Mouse (Mus musculus) forebrain, embryonic 15.5 days (tissue): ENCODE data around the gene Cacna1g. TPM values are rescaled to one million over a fixed set of nuclear protein-coding genes. Genes with fewer than 3 reads are reported as not detected.
A peak's percentile ranks its signal among the peaks of the same experiment; 100 is the strongest.

Source experiments
- ATAC-seq: fragments of 200-750 bp; cut with Nextera tagmentation; replicated peaks from 2 replicates; pipeline ENCODE4 v1.8.0; 2017; ENCODE audit warnings: mild to moderate bottlenecking, moderate TSS enrichment, moderate library complexity
- H3K27ac ChIP-seq: fragments of 300-500 bp; sonication (generic); replicated peaks from 2 replicates; pipeline ENCODE4 v1.5.1; 2015; ENCODE audit warnings: mild to moderate bottlenecking, inconsistent platforms
- H3K27me3 ChIP-seq: fragments of 300-500 bp; sonication (generic); 2 replicates; pipeline ENCODE4 v1.6.1; 2015; ENCODE audit warnings: inconsistent platforms
- H3K36me3 ChIP-seq: fragments of 300-500 bp; sonication (generic); 2 replicates; pipeline ENCODE4 v1.6.1; 2015; ENCODE audit warnings: mild to moderate bottlenecking, inconsistent platforms
- H3K4me1 ChIP-seq: fragments of 300-500 bp; sonication (generic); 2 replicates; pipeline ENCODE4 v1.6.1; 2015; ENCODE audit warnings: inconsistent platforms
- H3K4me2 ChIP-seq: fragments of 300-500 bp; sonication (generic); replicated peaks from 2 replicates; pipeline ENCODE4 v1.6.1; 2015; ENCODE audit warnings: mild to moderate bottlenecking, inconsistent platforms
- H3K4me3 ChIP-seq: fragments of 300-500 bp; sonication (generic); 2 replicates; pipeline ENCODE4 v1.5.1; 2015; ENCODE audit warnings: mild to moderate bottlenecking, inconsistent platforms
- H3K9ac ChIP-seq: fragments of 300-500 bp; sonication (generic); replicated peaks from 2 replicates; pipeline ENCODE4 v1.6.1; 2015; ENCODE audit warnings: mild to moderate bottlenecking, inconsistent platforms
- H3K9me3 ChIP-seq: fragments of 300-500 bp; sonication (generic); 2 replicates; pipeline ENCODE4 v1.6.1; 2016; ENCODE audit warnings: inconsistent platforms
- WGBS: fragments of 180-500 bp; shearing (Covaris S2); methylation state at CpG from one replicate; pipeline ENCODE4 v1.1.7; 2015; ENCODE audit warnings: mixed read lengths; 5-methylcytosine and 5-hydroxymethylcytosine counted together
- polyA plus RNA-seq: library from polyadenylated mRNA; unstranded; fragments of >200 nt; fragmentation: Nextera tagmentation; extraction: Ambion mirVana; gene quantifications from 2 replicates; pipeline ENCODE4 v1.2.1, GENCODE M21; 2015

The Cacna1g gene
- polyA plus RNA-seq, 1 experiment from 2014 or later: 6.8 TPM

DNA sequence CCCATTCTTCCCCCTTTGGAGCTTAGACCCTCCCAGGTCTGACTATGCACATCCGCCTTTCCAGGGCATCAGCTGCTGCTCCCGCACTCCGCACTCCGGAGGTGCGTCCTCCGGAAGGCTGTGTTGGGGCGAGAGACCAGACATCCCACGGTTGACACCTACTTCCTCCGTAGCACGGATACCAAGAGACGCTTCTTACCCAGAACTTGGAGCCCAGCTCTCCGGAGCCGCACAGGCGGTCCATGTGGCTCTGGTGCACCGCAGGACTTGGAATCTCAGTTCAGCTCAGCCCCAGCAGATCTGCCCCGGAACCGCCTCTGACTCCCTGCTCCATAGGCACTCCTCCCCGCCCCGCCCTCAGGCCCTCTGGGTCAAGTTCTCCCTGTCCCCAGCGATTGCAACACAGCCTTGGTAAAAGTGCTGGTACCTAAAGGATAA lies 81.3 kb downstream of the Cacna1g start, which contains the start of gene Abcc3:
TSS of gene Abcc3 (minus strand) at position 326 of the 438 bp plus-strand sequence.
- WGBS: 22% methylated on average over 20 of the region's 20 CpGs
- H3K27me3 ChIP-seq: 0 out of 2 replicates have a peak, but pooled peaks cover 7% of the 10 kb centered on the region
- no peak within 1 kb of the TSS for H3K9ac ChIP-seq
- no peak within 1 kb of the TSS for H3K27ac ChIP-seq
- ATAC-seq: no peak
- H3K4me1 ChIP-seq: no peaks in the 10 kb centered on the region
- no peak within 1 kb of the TSS; the same call in 1 of the 2 replicates for H3K4me3 ChIP-seq
- peak within 1 kb of the TSS; percentile 16 for H3K4me2 ChIP-seq
- no peaks in the 10 kb centered on the region for H3K9me3 ChIP-seq
- no peaks in the 10 kb centered on the region for H3K36me3 ChIP-seq

- WGBS: 89% methylated on average over 10 of the region's 10 CpGs
- no peak for ATAC-seq
- no peaks in the 10 kb centered on the region for H3K4me1 ChIP-seq
These were observed 82.3 kb downstream of the Cacna1g start for GRCm38 (mm10) chr11:94391661-94392060.

DNA sequence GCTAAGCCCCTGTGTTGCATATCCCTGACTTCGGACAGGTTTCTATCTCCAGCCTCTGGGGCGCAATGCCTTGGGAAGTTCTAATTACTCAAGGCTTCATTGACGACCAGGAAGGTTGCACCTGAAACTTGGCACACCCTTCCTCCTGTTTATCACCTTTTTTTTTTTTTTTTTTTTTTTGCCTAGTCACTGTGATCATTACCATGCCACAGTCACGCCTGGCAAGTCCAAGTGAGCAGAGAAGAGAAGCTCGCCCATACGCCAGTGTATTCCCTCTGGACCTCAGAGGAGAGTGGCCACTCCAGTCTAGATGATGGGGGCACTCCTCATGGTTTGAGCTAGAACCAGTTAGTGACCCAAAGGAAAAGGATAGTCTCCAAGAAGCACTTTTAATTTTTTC lies 83.2 kb downstream of the Cacna1g start:
- WGBS: 89% methylated on average over 6 of the region's 6 CpGs
- H3K4me2 ChIP-seq: no peak overlapping the region
- ATAC-seq: no peak

More at GRCm38 (mm10) chr11:94391661-94392060, 82.3 kb downstream of the Cacna1g start:
- Histone ChIP-seq H3K9me3 (no peaks in the 10 kb centered on the region), H3K27ac (no peak overlapping the region), H3K27me3 (0 out of 2 replicates have a peak, but pooled peaks cover 7% of the 10 kb centered on the region), H3K4me2 (no peak overlapping the region), H3K36me3 (no peaks in the 10 kb centered on the region), H3K9ac (no peak overlapping the region), H3K4me3 (no peak overlapping the region)

DNA sequence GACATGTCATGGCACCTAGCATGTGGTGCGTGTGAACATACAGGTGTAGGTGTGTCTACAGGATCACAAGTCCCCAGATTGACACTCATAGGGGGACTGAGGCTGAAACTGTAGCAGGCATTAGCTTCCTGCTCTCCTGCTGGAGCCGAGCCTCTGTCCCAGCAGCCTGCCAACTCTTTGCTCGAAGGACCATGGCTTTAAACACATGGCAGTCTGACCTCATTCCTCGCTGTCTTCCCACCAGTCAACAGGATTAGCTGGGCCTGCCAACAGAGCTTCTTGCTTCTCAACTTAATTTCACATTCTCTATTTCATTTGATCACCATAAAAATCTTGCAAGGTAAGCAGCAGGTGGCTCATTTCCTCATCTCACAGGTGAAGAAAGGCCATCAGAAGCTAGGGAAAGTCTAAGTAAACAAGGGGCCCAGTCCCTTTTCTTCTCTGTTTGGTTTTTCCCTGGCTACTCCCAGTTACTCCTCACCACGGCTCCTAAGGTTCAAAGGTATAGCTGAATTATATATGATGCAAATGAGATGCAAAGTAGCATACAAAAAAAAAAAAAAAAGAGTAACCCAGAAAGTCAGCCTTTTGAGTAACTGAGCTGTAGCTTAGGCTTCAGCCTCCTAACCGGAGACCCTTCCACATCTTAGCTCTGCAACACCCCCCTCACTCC lies 84.1 kb downstream of the Cacna1g start:
- Histone ChIP-seq H3K4me3 (no peak overlapping the region), H3K9ac (no peak overlapping the region), H3K36me3 (no peaks in the 10 kb centered on the region), H3K27ac (no peak overlapping the region), H3K4me1 (no peaks in the 10 kb centered on the region), H3K27me3 (0 out of 2 replicates have a peak, but pooled peaks cover 7% of the 10 kb centered on the region), H3K9me3 (no peaks in the 10 kb centered on the region), H3K4me2 (no peak overlapping the region)
- 71% methylated on average over 6 of the region's 6 CpGs for WGBS
- no peak for ATAC-seq

More for the DNA sequence above, 83.2 kb downstream of the Cacna1g start:
- no peak overlapping the region for H3K9ac ChIP-seq
- no peaks in the 10 kb centered on the region for H3K4me1 ChIP-seq
- 0 out of 2 replicates have a peak, but pooled peaks cover 7% of the 10 kb centered on the region for H3K27me3 ChIP-seq
- H3K9me3 ChIP-seq: no peaks in the 10 kb centered on the region
- no peaks in the 10 kb centered on the region for H3K36me3 ChIP-seq
- no peak overlapping the region for H3K27ac ChIP-seq
- no peak overlapping the region for H3K4me3 ChIP-seq

DNA sequence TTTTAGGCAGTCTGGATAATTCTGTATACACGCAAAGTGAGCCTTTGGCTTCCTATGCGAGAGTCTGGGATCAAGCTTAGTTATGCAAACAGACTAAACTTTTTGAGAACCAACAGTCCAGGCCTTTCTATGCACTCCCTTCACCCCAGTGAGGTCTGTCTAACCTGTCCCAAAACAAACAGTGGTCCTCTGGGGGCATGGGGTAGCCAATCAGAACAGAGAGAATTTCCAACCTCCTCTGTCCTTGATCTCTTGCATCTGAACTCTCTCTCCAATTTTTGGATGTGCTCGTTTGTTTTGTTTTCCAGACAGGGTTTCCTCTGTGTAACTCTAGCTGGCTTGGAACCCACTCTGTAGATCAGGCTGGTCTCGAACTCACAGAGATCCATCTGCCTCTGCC lies 85.0 kb downstream of the Cacna1g start:
- no peak overlapping the region for H3K4me3 ChIP-seq
- 0 out of 2 replicates have a peak, but pooled peaks cover 7% of the 10 kb centered on the region for H3K27me3 ChIP-seq
- no peaks in the 10 kb centered on the region for H3K4me1 ChIP-seq
- H3K9ac ChIP-seq: no peak overlapping the region
- no peak for ATAC-seq
- no peaks in the 10 kb centered on the region for H3K9me3 ChIP-seq
- 89% methylated on average over 4 of the region's 4 CpGs for WGBS
- no peaks in the 10 kb centered on the region for H3K36me3 ChIP-seq
- H3K4me2 ChIP-seq: no peak overlapping the region
- H3K27ac ChIP-seq: no peak overlapping the region

- no peaks in the 10 kb centered on the region for H3K36me3 ChIP-seq
- ATAC-seq: no peak
- no peak overlapping the region for H3K9ac ChIP-seq
- H3K27ac ChIP-seq: no peak overlapping the region
- 83% methylated on average over 4 of the region's 4 CpGs for WGBS
- 0 out of 2 replicates have a peak, but pooled peaks cover 6% of the 10 kb centered on the region for H3K27me3 ChIP-seq
- no peaks in the 10 kb centered on the region for H3K4me1 ChIP-seq
- no peak overlapping the region for H3K4me3 ChIP-seq
- no peak overlapping the region for H3K4me2 ChIP-seq
- no peaks in the 10 kb centered on the region for H3K9me3 ChIP-seq
These were observed 86.2 kb downstream of the Cacna1g start for GRCm38 (mm10) chr11:94387756-94388155.

DNA sequence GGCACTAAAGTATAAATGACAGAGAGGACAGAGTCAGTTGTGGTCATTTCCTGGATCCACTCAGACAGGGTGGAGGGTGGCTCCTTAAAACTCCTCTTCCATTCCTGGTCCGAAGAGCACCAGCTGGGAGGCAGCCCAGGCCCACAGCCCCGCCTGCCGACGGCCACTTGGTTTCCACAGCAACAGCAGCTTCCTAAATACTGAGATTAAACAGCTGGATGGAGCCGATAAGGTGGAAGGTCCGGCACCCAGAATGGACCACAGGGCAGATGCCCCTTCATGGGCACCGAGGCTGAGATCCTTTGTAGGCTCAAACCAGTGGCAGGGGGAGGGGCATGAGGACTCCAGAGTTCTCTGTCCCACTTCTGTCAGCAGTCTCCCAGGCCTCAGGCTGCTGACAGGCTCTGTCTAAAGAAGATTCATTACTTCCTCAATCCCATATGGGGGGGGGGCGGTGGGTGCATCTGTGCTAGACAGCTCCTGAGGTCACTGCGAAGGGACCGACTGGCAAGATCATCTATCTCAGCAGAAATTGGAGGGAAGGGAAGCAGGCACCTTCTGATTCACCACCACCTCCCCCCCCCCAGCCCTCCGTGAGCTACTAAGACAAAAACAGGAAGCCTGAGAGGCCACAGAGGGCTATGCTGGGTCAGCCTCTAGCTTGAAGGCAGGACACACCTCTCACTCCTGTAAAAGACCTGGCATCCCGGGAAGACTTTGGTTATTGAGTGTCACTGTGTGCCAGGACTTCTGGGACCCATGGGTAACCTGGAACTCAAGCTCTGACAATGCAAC lies 87.8 kb downstream of the Cacna1g start:
- H3K4me1 ChIP-seq: no peaks in the 10 kb centered on the region
- no peaks in the 10 kb centered on the region for H3K36me3 ChIP-seq
- no peak overlapping the region for H3K4me3 ChIP-seq
- ATAC-seq: no peak
- no peak overlapping the region for H3K27ac ChIP-seq
- no peaks in the 10 kb centered on the region for H3K9me3 ChIP-seq
- no peak overlapping the region for H3K4me2 ChIP-seq
- no peaks in the 10 kb centered on the region for H3K27me3 ChIP-seq
- no peak overlapping the region for H3K9ac ChIP-seq
- WGBS: 46% methylated on average over 12 of the region's 12 CpGs

GRCm38 (mm10) chr11:94379736-94380135 lies 94.3 kb downstream of the Cacna1g start:
- no peak for ATAC-seq
- Histone ChIP-seq H3K27ac (no peak overlapping the region), H3K4me3 (no peak overlapping the region), H3K9me3 (no peaks in the 10 kb centered on the region), H3K4me2 (no peak overlapping the region), H3K36me3 (no peaks in the 10 kb centered on the region), H3K4me1 (no peaks in the 10 kb centered on the region), H3K27me3 (no peaks in the 10 kb centered on the region), H3K9ac (no peak overlapping the region)
- 78% methylated on average over 8 of the region's 8 CpGs for WGBS

- Histone ChIP-seq H3K27ac (no peak overlapping the region), H3K4me3 (no peak overlapping the region), H3K27me3 (no peaks in the 10 kb centered on the region), H3K4me2 (no peak overlapping the region), H3K4me1 (no peaks in the 10 kb centered on the region), H3K36me3 (no peaks in the 10 kb centered on the region), H3K9me3 (no peaks in the 10 kb centered on the region), H3K9ac (no peak overlapping the region)
- ATAC-seq: no peak
- WGBS: 33% methylated on average over 2 of the region's 2 CpGs
These were observed 94.9 kb downstream of the Cacna1g start for GRCm38 (mm10) chr11:94379061-94379460.

DNA sequence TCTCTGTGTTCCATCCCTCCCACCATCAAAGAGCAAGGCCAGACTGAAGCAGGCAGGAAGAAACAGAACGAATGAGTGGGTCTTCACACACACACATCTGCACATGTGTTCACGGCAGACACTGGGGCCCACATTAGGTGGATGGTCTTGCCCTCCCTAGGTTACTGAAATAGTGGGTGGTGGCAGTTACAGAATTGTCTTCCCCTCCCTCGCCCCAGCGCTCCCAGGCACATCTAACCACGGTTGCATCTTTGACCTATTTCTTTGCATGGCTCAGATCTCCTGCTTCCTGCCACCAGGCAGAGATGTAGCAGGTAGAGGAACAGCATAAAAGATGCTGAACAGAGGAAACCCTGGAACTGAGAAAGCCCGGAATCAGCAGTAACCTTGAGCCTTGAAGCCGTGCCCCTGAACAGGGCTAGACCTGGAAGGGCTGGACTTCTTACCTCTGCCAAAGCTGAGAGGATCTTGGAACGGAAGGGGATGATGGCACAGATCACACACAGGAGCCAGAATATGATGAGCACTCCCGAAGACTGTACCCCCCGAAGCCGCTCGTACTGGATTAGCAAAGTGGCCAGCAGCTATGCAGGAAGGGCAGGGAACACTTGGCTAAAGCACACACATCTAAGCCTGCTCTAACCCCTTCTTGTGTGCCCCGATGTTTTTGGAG lies 99.6 kb downstream of the Cacna1g start:
- H3K4me2 ChIP-seq: no peak overlapping the region
- no peak overlapping the region for H3K9ac ChIP-seq
- WGBS: 89% methylated on average over 13 of the region's 13 CpGs
- H3K36me3 ChIP-seq: no peaks in the 10 kb centered on the region
- no peak for ATAC-seq
- no peaks in the 10 kb centered on the region for H3K4me1 ChIP-seq
- no peaks in the 10 kb centered on the region for H3K27me3 ChIP-seq
- no peak overlapping the region for H3K27ac ChIP-seq
- H3K4me3 ChIP-seq: no peak overlapping the region
- no peaks in the 10 kb centered on the region for H3K9me3 ChIP-seq

GRCm38 (mm10) chr11:94370809-94371208 lies 103.2 kb downstream of the Cacna1g start:
- whole genome bisulfite sequencing: 53% methylated on average over 5 of the region's 5 CpGs
- ATAC-seq: no peak
- Histone ChIP-seq H3K4me2 (no peak overlapping the region), H3K27me3 (no peaks in the 10 kb centered on the region), H3K9ac (no peak overlapping the region), H3K9me3 (no peaks in the 10 kb centered on the region), H3K27ac (no peak overlapping the region), H3K36me3 (no peaks in the 10 kb centered on the region), H3K4me1 (no peaks in the 10 kb centered on the region), H3K4me3 (no peak overlapping the region)

DNA sequence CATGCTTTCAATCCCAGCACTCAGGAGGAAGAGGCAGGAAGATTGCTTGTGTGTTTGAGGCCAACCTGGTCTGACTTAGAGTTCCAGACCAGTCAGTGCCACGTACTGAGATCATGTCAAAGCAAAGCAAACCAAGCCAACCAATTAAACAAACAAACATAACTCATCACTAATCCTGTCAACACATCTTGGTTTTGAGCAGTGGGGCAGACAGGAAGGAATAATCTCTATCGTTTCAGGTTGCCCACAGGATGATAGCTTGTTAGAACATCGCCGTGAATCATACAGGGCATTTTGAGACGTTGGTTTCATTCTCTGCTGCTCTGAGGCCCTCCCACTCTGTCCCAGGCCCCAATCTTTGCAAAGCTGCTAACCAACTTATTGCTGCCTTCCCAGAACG lies 104.0 kb downstream of the Cacna1g start:
- WGBS: 85% methylated on average over 6 of the region's 6 CpGs
- Histone ChIP-seq H3K9ac (no peak overlapping the region), H3K4me3 (no peak overlapping the region), H3K27ac (no peak overlapping the region), H3K9me3 (no peaks in the 10 kb centered on the region), H3K36me3 (no peaks in the 10 kb centered on the region), H3K4me1 (no peaks in the 10 kb centered on the region), H3K4me2 (no peak overlapping the region), H3K27me3 (no peaks in the 10 kb centered on the region)
- ATAC-seq: no peak
